Mouse (Mus musculus) bone marrow macrophage, adult 2 months (primary cell): Measurements from ENCODE around the gene Gm37419.

Source experiments
- CTCF ChIP-seq: IDR thresholded peaks from 2 replicates; pipeline ENCODE4 v1.5.1; 2012; ENCODE audit warnings: low read depth, mild to moderate bottlenecking, low read length, moderate library complexity
- POLR2A ChIP-seq: IDR thresholded peaks from 2 replicates; pipeline ENCODE4 v1.6.1; 2012; ENCODE audit warnings: mild to moderate bottlenecking, low read depth, low read length, borderline replicate concordance

GRCm38 (mm10) chr16:23962401-23962800 is 25.9 kb upstream of the Gm37419 start:
- no peak for TF ChIP-seq POLR2A
- TF ChIP-seq CTCF, result peak; percentile 12; the same call in 1 of the 2 replicates
